Mouse (Mus musculus) heart, postnatal 25 days (tissue): ENCODE results near the gene Mmab. TPM values are rescaled to one million over a fixed set of nuclear protein-coding genes. Genes with fewer than 3 reads are reported as not detected.

Experiments used
- DNase-seq: peaks from one replicate; pipeline ENCODE4 v3.0.0; 2022; ENCODE audit warnings: low spot score
- intact Hi-C: fragments of 180-260 bp; cut with DNase I; formaldehyde crosslinking; loops from one replicate; pipeline ENCODE4 v1.15.1; 2025
- total RNA-seq, 2 experiments: library from RNA; stranded (reverse); gene quantifications; 2 replicates each; pipeline ENCODE4 v1.2.3; 2021

Mmab gene
- total RNA-seq, 2 experiments from 2014 or later, result 15.8 to 17.0 TPM

DNA sequence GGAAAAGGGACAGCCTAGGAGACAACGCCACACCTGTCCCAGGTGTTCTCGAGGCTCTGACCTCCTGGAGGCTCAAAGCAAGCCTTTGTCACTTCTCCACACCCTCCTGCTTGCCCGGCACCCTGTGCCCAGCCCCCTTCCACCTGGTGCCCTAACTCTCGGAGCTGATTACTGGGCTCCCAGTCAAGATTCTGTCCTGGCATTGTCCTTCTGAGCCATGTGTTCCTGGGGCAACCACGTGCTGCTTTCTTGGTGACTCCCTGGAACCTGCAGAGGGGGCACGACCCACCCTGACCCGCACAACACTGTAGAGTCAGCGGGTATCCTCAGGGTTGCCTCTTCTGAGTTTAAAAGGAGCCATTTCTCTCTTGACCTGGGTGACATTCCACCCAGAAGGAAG, 9.5 kb downstream of the Mmab start:
- DNase-seq, result no peak
- intact Hi-C loops, result no loop called here

DNA sequence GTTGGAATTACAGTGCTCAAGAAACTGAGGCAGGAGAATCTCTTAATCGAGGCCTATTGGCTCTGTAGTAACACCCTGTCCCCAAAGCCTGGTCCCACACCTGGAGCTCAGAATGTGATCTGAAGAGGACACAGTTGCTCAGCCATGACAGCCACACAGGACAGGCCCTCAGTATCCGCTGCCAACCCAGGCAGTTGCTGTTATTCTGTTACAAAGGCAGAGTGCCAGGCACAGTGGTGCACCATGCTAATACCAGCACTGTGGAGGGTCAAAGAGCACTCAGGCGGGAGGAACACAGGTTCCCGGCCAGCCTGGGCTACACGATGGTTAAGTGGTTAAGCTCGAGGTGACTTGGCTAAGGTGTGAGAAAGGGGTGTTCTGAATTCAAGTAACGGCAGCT, 14.1 kb downstream of the Mmab start:
- intact Hi-C loops, result no loop called here
- no peak for DNase-seq

DNA sequence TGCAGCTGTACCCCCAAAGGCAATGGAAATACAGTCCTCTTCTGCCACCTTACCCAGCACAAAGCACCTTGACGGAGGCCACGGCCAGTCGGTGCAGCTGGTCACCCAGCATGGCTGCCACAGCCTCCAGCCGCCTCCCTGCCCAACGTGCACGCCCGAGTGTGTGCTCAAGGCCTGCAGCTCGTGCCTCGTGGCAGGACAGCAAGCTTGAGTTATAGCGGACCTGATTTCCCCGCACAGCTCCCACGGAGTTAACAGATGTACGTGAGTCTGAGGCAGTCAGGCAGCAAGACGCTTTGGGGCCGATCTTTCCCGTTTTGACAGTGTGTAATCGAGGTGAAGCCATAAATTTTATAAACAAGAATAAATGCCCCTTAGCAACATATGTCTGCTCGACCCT, 15.2 kb downstream of the Mmab start:
- intact Hi-C loops, result no loop called here
- DNase-seq, result no peak

DNA sequence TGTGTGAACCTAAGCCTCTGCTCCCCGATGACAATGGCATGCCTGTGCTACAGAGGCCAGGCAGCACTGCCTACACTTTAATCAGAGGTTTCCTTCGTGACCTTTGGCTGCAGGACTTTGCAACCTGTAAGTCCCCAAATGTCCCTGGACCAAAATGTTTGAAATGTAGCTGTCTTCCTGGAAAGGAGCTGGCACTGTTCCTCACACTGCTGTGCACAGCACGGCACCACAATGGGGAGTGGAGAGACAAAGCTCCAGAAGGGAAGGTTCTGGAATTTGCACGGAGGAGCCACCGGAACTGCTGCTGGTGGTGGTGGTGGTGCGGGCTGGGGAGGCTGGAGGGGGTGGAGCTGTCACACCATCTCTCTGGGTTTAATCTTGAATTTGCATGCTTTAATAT, 17.1 kb downstream of the Mmab start:
- DNase-seq, result no peak
- intact Hi-C loops, result no loop called here

DNA sequence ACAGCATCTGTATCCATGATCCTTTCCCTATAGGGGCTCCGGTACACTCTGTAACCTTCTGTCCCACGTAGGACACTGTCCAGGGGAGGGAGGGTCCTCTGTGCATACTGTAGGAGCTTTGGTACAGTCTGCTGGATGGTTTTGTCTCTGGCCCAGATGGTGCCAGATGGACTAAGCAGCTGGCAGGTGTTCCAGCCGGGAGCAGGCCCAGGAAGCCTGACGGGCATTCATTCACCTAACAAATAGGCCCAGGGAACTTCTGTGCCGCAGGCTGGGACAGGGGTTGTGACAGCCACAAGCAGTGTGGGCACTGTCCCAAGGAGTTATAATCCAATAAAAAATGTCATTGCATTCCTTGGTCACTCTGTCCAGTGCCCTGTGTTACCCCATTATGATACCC, 19.9 kb downstream of the Mmab start:
- DNase-seq, result no peak
- intact Hi-C loops, result no loop called here

DNA sequence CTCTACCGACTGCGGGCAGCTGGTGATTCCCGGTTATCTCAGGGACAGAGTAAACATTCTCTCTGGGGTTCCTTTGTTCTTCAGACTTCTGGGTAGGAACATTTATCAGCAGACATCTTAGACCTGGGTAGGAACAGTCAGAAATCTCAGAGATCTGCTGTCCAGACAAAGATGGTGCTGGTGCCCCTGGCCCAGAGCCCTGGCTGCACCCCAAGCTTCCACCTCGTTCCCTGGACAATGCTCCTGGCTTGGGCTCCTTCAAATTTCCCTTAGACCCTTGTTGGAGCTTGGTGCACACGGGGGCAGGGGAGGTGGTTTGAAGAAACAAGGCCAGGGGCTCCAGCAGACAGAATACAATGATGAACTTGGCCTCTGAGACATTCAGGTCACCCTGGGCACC, 21.3 kb downstream of the Mmab start:
- no peak for DNase-seq
- intact Hi-C loops, result no loop called here

DNA sequence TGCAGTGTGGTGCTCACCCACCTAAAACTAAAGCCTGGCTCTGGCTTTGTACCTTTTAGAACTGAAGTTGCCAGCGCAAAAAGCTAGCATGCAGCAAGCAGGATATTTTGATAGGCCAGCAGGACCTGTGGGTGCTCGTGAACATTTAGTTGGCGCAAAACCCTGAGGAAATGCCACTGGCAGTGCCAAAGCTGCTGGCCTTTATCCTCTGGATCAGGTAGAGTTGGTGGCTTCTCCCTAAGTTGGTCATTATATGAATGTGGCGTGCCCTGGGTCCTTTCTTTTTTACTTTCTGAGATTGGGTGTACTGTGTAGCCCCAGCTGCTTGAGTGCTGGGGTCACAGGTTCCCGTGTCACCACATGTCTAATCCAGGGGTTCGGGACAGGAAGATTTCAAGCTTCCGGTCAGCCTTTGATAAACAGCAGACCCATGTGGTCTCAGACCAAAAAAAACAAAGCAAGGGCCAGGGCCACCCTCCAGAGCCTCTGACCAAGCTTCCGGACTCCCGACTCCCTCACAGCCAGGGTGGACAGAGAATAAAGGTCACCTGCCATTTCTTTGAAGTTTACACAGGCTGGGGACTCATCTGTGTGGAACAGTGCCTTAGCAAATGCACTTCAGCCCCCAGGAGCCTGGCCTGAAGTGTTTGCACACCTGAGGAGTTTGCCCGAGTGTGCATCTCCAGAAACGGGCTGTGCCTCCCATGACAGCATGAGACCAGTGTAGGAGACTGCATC, 22.1 kb downstream of the Mmab start:
- intact Hi-C loops, result no loop called here
- DNase-seq, result no peak

DNA sequence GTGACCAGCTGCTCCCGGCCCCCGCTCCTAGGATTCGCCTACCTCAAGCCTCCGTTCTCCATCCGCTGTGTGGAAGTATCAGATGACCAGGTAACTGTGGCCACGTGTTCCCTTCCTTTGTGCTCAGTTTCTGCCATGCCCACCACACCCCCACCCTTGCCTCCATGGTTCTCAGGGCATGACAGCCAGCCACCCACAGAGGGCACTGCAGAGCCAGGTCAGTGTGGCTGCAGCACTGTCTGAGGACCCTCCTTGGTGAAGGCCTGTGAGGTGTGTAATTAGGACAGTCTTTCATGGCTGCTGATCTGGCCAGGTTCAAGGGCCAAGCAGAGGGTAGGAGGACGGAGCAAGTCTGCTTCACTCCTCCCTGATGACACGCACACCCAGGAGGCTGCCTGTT, 25.3 kb downstream of the Mmab start:
- intact Hi-C loops, result no loop called here
- DNase-seq, result no peak

DNA sequence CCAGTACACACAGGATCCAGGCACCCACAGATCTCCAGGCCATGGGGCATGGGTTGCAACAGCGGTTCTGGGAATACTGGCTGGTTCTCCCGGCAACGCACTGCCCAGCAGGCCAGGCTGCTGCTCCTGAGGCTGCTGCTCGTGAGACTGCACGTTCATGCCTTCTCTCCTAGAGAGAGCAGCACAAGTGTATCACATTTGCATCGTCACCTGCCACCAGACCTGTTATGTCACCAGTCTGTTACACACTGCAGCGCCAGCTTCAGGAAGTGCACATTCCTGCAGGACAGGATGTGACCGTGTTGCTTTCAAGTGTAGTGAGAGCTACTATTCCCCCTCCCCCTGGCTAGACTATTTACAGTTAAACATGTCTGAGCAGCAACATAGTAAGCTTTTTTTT, 27.0 kb downstream of the Mmab start:
- DNase-seq, result no peak
- intact Hi-C loops, result no loop called here

DNA sequence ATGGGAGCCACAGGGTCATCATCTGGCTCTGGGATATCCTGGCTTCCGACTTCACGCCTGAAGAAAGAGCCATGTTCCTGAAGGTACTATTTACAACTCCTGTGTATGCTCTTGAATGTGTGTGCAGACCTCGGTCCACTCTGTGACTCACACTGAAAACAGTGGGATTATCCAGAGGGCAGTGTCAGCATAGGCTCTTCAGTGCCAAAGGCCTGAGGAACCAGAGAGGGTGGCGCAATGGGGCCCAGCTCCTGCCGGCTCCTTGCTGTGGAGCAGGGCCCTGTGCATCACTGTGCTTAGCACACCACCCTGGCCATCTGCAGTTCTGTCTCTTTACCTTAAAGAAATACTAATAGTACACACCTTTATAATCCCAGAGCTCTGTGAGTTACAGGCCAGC, 28.3 kb downstream of the Mmab start:
- intact Hi-C loops, result no loop called here
- DNase-seq, result no peak

DNA sequence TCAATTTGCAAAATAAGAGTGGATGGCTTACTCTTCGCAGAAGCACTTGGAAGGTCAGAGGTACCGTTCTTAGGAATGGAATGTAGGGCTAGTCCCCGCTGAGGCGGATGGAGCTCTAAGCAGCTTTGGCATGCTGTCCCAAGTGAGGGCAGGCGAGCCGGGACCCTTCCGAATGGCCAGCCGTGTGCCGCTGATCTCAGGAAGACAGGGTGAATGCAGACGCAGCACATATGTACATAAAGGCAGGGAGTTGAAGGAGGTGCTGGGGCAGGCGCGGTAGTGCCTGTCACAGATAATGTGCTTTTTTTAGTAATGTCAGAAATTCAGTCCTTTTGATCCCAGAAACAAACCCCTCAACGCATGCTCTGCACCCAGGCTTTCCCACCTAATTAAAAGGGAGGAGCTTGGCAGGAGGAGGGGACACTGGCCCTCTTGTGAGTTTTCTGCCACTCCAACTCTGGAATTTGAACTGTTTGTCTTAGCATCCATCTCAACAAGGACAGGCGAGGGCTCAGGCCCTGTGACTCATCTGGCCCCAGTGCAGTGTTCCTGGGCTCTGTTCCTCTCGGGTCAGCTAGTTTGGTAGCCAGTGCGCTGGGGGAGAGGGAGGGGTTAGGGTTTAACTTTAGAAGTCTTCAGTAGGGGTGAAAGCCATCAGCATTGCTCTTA, 30.7 kb downstream of the Mmab start:
- peak; percentile 13 for DNase-seq
- intact Hi-C loops, result no loop called here

DNA sequence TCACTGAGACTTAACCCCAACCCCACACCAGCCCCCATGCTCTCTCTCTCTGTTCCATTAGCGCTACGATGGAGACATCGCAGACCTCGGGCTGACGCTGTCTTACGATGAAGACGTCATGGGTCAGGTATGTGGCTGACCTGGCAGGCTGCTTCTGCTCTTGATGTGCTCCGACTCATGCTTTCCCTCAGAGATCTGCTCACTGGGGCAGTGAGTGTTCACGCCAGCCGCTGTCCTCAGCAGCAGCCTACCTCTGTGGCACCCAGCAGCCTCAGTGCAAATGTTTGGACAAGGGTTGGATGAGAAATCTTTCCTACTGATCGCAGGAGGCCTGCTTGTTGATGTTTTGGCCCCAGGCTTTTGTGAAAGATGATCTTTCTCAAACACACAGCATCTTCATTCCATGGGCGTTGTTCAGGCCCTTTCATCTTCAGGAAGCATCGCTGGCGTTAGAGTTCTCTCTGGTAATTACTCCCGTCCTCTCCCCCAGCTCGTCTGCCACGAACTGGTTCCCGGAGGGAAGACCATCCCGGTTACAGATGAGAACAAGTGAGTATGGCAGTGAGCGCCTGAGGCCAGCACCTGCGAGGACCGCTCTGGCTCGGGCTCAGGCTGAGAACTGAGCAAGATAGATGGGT, 31.4 kb downstream of the Mmab start:
- intact Hi-C loops, result no loop called here
- no peak for DNase-seq

DNA sequence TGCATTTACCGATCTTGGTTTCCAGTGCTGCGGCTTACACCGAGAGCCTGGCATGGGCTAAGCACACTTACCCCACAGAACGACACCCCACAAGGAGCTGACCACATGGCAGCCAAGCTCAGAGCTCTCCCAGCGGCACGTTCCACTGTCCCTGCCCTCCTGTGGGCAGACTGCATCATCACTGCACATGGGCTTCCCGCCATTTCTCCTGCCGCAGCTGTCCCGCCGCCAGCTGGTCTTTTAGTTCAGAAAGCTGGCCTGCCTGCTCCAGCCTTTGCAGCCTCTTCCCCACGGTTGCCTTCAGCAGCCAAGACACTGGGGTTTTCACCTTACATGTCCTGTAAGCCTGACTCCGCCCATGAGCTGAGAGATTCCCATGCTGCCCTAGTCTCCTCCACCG, 33.4 kb downstream of the Mmab start:
- no peak for DNase-seq
- intact Hi-C loops, result no loop called here

DNA sequence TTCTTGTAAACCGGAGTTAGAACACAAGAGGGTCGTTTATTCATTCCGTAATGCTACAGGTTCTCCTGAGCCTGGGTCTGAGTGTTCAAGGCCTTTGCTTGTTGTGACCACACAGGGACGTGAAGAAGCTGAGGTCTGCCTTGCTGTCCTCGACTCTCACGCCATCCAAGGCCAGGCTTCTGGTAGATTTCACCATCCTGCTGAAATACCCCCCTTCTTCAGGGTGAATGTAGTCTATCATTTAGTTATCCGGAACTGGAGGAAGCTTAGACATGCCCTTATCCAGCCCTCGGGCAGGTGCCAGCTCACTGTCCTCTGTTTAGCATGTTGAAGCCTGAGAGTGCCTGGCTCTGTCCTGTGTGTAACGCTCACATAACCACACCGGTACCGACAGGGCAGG, 35.0 kb downstream of the Mmab start:
- intact Hi-C loops, result no loop called here
- no peak for DNase-seq

DNA sequence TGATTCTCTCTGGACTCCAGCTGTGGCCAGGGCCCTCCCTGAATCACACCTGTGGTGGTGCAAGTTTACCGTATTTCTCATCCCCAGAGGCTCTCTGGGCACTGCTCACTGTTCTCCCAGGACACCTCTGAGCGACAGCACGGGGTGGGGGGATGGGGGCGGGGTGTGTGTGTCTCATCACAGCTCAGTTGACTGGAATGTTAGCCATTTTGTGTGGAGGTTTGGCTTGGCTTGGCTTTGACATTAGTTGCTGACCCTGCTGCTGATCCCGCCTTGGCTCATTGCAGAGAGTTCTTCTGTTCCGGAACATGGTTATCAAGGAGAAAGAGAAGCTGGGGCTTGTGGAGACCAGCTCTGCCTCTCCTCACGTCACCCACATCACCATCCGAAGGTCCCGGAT, 36.0 kb downstream of the Mmab start:
- no peak for DNase-seq
- intact Hi-C loops, result no loop called here

DNA sequence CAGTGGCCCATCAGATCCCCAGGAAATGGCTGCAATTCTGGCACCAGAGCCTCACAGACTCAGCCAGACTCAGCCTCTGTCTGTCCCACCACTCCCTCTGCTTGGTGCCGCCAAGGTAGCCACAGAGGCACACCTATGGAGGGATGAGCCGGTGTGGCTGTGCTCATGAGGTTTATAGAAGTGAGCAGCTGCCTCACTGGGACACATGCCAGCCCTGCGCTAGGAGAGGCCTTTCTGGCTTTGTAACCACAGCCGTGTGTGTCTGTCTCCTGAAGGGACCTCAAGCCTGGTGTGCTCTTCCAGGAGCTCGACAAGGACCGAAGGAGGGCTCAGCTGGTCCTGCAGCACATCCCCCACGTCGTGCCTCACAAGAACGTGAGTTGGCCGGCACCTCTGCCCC, 36.6 kb downstream of the Mmab start:
- no peak for DNase-seq
- intact Hi-C loops, result no loop called here

DNA sequence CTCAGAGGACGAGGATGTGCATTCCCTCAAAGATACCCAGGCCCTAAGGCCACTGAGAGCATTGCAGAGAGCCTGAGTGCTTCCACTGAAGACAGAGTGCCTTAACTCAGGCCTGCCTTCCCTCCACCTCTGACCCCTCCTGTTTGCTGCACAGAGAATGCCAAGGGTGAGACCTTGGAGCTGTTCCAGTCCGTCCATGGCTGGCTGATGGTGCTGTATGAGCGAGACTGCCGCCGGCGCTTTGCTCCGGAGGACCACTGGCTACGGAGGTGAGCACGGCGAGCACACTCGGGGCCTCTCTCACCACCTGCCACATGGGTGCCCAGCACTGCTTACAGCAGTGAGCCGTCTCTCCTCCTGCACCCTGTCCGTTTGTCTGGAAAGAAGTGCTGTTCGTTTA, 37.3 kb downstream of the Mmab start:
- DNase-seq, result no peak
- intact Hi-C loops, result no loop called here

DNA sequence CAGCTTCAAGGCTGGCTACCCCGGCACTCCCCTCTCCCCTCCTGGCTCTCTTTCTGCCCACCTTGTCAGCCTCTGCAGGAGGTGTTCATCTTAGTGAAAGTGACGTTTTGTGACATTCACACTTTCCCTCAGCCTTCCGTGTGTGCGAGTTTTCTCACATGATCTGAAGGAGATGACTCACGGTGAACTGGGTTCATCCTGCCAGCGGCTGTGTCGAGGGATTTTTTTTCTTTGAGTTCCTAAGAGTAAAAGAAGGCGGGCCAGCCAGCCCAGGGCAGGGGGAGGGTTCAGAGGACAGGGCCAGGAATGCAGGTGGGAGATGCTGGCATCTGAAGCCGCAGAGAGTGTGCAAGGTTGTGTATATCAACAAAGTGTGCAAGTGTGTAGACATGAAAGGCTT, 50.7 kb downstream of the Mmab start:
- no peak for DNase-seq
- intact Hi-C loops, result no loop called here

DNA sequence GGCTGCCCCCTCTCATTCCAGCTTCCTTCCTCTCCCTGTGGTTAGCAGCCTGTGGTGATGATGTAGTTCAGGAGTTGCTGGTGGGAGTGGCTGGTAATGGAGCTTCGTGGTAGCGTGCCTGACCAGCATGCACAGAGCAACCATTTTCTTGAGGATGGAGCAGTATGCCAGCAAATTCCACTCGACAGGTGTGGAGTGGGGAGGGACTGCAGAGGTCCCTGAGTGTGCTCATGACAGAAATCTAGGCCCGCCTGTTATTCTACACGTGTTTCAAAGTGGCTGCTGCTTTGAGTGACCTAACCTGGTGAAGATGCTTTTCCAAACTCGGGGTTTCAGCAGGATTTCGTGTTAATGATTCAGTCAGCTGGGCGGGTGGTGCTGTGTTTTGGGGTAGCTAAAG, 59.4 kb downstream of the Mmab start:
- intact Hi-C loops, result loop anchor here (5.0 kb wide), 1 partner anchor 58 kb away; the partner anchor contains the start of genes Mmab and Mvk
- no peak for DNase-seq

DNA sequence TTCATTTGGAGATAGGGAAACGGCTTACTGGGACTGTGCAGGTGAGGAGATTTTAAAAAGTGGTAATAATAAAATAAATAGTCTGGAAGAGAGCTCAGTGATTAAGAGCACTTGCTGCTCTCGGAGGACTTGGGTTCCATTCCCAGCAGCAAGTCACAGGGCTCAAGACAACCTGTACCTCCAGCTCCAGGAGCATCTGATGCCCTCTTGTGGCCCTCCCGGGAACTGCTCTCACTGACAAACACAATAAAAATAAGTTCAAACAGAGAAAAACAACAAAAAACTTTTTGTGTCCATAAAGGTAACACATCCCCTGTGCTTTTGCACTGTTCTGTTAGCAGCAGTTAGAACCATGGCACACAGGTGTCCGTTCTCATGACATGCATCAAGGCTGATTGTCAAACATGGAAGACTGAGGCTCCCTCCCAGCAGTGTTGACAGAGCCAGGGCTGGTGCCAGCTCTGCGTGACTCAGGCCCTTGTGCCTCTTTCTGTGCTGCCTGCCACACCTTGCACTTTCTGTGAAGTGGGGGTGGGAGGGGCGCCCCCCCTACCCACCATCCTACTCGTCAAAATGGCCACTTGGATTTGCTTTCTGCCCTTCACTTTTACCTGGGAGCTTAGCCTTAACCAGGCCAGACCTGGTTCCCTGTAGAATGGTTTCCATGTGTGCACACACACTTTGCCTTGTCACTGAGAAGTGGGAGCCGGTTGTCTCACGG, 60.5 kb downstream of the Mmab start:
- intact Hi-C loops, result loop anchor here (2.0 to 5.0 kb wide), 3 partner anchors 15 to 59 kb away; partner anchors contain the start of genes Mmab and Mvk
- DNase-seq, result no peak
